Mouse (Mus musculus) C2C12 (cell line): ENCODE results near the gene Pdzd2. TPM values are rescaled to one million over a fixed set of nuclear protein-coding genes. Genes with fewer than 3 reads are reported as not detected.

Source experiments
- H3K27me3 ChIP-seq: one replicate; pipeline ENCODE4 v1.6.1; 2011; ENCODE audit not compliant: control insufficient read depth, insufficient read depth, insufficient read length
- H3K36me3 ChIP-seq: one replicate; pipeline ENCODE4 v1.6.1; 2011; ENCODE audit not compliant: control insufficient read depth, insufficient read depth
- H3K4me3 ChIP-seq: one replicate; pipeline ENCODE4 v1.5.1; 2011; ENCODE audit warnings: mild to moderate bottlenecking, control low read depth; ENCODE audit not compliant: poor library complexity, insufficient read depth, severe bottlenecking
- H3K79me2 ChIP-seq: one replicate; pipeline ENCODE4 v1.6.1; 2011; ENCODE audit not compliant: control insufficient read depth, insufficient read depth
- H3K79me3 ChIP-seq: one replicate; pipeline ENCODE4 v1.6.1; 2011; ENCODE audit warnings: low read depth, control low read depth
- H3ac ChIP-seq: one replicate; pipeline ENCODE3; 2011; ENCODE audit warnings: low read depth; ENCODE audit not compliant: control insufficient read depth, insufficient read length
- CEBPB ChIP-seq: IDR thresholded peaks from one replicate; pipeline ENCODE4 v1.6.1; 2011; ENCODE audit warnings: low read depth, mild to moderate bottlenecking, control low read depth, moderate library complexity
- CTCF ChIP-seq: IDR thresholded peaks from one replicate; pipeline ENCODE4 v1.5.1; 2011; ENCODE audit not compliant: control insufficient read depth, insufficient read depth, insufficient read length
- FOSL1 ChIP-seq: IDR thresholded peaks from one replicate; pipeline ENCODE4 v1.8.0; 2011; ENCODE audit warnings: mild to moderate bottlenecking, low read length; ENCODE audit not compliant: poor library complexity, insufficient read depth, severe bottlenecking
- MAX ChIP-seq: IDR thresholded peaks from one replicate; pipeline ENCODE4 v1.6.1; 2011; ENCODE audit warnings: mild to moderate bottlenecking, control low read depth
- MYOD1 ChIP-seq: IDR thresholded peaks from one replicate; pipeline ENCODE4 v1.6.1; 2011; ENCODE audit warnings: low read depth; ENCODE audit not compliant: control insufficient read depth, insufficient read length
- MYOG ChIP-seq: IDR thresholded peaks from one replicate; pipeline ENCODE4 v1.6.1; 2011; ENCODE audit not compliant: control insufficient read depth, insufficient read length; ENCODE audit errors: extremely low read depth
- USF1 ChIP-seq: IDR thresholded peaks from one replicate; pipeline ENCODE4 v1.6.1; 2011; ENCODE audit warnings: low read depth, mild to moderate bottlenecking, control low read depth, moderate library complexity
- polyA plus RNA-seq: library from polyadenylated mRNA; unstranded; fragments of >200 nt; fragmentation: generic; extraction: Trizol; gene quantifications from one replicate; pipeline ENCODE4 v1.2.1, GENCODE M21; 2012; ENCODE audit warnings: missing spikeins

The Pdzd2 gene
- polyA plus RNA-seq, 1 experiment: 0.01 TPM

DNA sequence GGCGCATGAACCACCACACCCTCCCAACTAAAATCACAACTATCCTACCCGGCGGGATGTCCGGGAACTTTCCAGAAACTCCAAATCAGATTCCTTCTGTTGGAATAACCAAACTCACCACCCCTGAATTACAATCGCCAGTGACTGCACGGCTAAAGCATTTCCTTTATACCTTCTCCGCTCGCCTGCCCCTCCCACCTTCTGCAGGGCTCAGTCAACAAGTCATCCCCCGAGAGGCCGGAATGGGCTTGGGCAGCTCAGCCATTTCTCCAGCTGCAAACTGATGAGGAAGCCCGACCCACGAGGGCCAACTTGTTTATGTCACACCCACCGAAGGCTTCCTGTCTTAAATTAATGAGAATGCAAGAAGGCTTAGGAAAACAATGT, 189.8 kb downstream of the Pdzd2 start:
- H3K79me2 ChIP-seq: no peaks in the 10 kb centered on the region
- no peaks in the 10 kb centered on the region for H3K79me3 ChIP-seq
- no peak overlapping the region for H3K4me3 ChIP-seq
- no peak overlapping the region for H3ac ChIP-seq
- H3K36me3 ChIP-seq: no peaks in the 10 kb centered on the region
- no peak for TF ChIP-seq MYOG
- peaks cover 9% of the 10 kb centered on the region for H3K27me3 ChIP-seq

DNA sequence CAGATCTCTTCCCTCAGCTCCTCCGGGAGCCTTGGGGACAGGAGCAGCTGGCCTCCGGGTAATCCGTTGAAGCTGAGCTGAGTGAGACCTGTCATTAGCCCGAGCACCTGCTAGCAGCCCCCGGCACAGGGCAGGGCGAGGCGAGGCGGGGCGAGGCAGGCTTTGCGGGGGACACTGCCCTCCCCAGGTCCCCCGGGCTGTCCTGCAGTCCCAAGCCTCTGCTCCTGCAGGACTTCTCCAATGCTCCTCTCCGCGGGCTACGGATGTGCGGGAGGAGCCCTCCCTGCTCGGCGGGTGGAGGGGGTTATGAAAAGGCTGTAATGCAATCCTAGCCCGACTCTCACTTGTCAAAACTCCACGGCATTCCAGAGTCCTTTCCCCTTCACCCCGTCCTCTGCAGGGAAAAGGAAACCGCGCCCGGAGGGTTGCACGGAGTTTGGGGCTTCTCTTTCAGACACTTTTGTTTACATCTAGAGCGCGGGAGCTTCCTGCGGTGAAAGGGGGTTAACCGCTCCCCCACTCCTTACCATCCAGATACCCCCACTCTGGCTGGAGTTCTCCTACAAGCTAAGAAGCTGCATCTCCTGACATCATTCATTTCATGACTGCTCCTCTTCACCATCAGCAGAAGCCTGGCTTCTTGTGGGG, 190.3 kb downstream of the Pdzd2 start:
- Histone ChIP-seq H3K79me2 (no peaks in the 10 kb centered on the region), H3K36me3 (no peaks in the 10 kb centered on the region), H3K79me3 (no peaks in the 10 kb centered on the region), H3ac (no peak overlapping the region), H3K27me3 (peaks cover 13% of the 10 kb centered on the region), H3K4me3 (no peak overlapping the region)
- TF ChIP-seq FOSL1: no peak
- TF ChIP-seq USF1: no peak
- TF ChIP-seq CEBPB: no peak
- no peak for TF ChIP-seq CTCF
- TF ChIP-seq MYOD1: no peak
- no peak for TF ChIP-seq MYOG
- no peak for TF ChIP-seq MAX

DNA sequence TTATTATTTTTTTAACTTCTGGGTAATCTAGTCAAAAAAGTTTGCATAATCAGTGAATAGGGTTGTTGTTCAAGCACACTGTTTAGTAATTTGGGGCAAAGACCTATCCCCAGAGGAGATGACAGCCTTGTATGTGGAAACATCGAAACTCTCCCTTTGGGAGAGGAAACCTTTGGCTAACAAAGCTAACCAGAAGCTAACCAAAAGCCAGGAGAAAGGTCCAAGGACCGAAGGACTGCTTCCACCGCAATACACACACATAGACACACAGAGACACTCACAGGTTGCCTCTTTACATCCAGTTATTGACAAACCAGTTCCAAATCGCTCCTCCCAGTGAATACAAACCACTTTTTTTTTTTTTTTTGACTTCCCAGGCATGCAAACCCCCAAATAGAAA, 191.0 kb downstream of the Pdzd2 start:
- H3K4me3 ChIP-seq: no peak overlapping the region
- H3K79me2 ChIP-seq: no peaks in the 10 kb centered on the region
- no peaks in the 10 kb centered on the region for H3K79me3 ChIP-seq
- H3K36me3 ChIP-seq: no peaks in the 10 kb centered on the region
- peaks cover 13% of the 10 kb centered on the region for H3K27me3 ChIP-seq
- no peak for TF ChIP-seq MYOG
- TF ChIP-seq USF1: no peak
- TF ChIP-seq CTCF: no peak
- no peak for TF ChIP-seq MYOD1
- no peak for TF ChIP-seq FOSL1
- no peak for TF ChIP-seq MAX
- no peak overlapping the region for H3ac ChIP-seq

DNA sequence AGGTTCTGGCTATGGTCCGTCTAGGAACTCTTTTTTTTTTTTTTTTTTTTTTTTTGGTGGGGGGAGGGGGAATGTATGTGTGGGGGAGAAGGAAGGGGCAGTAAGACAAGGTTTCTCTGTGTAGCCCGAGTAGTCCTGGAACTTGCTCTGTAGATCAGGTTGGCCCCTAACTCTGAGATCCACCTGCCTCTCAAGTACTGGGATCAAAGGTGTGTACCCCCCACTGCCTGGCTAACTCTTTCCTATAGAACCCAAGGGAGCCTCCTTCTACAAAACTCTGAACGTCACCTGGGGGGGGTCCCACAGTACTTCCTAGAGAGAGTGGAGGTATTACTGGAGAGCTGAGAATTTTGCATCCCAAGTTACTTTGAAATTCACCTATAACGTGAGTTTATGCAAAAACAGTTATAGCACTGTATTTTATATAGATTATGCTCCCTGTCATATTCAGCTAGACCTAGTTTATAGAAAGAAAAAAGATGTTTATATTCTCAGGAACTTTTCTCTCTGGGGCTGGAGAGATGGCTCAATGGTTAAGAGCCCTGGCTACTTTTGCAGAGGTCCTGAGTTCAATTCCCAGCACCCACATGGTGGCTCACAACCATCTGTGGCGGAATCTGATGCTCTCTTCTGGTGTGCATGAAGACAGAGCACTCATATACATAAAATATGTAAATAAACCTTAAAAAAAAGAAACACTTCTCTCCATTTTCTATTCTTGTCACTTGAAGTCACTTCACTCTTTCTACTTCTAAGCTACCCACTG, 191.9 kb downstream of the Pdzd2 start:
- no peaks in the 10 kb centered on the region for H3K79me2 ChIP-seq
- H3K36me3 ChIP-seq: no peaks in the 10 kb centered on the region
- no peak overlapping the region for H3K4me3 ChIP-seq

DNA sequence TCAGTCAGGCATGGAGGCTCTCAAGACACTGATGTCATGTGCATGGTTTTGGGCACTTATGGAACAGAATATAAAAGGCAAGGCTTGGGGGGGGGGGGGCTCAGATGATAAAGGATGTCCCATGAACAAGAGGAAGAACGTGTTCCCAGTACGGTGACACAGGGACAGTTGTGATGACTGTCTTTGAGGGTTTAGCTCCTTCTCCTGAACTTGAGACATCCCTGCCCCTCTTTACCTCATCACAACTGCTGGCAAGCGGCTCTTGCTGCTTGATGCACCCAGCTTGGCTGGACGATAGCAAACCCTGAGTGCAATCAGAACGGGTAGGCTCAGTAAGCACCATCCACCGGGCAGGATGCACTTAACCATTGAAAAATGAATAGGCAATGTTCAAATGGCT, 192.9 kb downstream of the Pdzd2 start:
- Histone ChIP-seq H3K4me3 (no peak overlapping the region), H3K79me3 (no peaks in the 10 kb centered on the region), H3ac (no peak overlapping the region), H3K79me2 (no peaks in the 10 kb centered on the region), H3K27me3 (peaks cover 13% of the 10 kb centered on the region), H3K36me3 (no peaks in the 10 kb centered on the region)
- TF ChIP-seq CTCF: no peak
- no peak for TF ChIP-seq MAX
- TF ChIP-seq FOSL1: no peak
- no peak for TF ChIP-seq MYOD1
- no peak for TF ChIP-seq MYOG
- no peak for TF ChIP-seq USF1
- TF ChIP-seq CEBPB: no peak

More for the DNA sequence above, 191.9 kb downstream of the Pdzd2 start:
- peaks cover 13% of the 10 kb centered on the region for H3K27me3 ChIP-seq
- TF ChIP-seq FOSL1 (no peak), MYOD1 (no peak), CTCF (no peak), MYOG (no peak), CEBPB (no peak), USF1 (no peak), MAX (no peak)
- H3K79me3 ChIP-seq: no peaks in the 10 kb centered on the region
- H3ac ChIP-seq: no peak overlapping the region

DNA sequence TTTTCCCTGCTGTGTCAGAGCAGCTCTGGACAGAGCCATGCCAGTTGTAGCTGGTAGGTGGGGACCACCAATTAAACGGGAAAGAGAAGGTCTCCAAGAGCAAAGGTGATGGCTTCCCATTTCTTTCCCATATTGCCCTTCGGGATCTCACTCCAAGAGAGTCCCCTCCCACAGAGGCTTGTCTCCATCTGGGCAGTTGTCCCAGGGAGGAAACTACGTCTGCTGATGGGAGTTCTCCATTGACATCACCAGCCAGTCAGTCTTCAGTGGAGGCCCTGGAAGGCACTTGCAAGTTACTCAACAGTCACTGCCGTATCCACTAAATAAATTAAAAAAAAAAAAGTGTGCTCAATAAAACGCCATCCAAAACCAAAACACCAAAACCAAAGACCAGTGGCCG, 194.1 kb downstream of the Pdzd2 start:
- no peaks in the 10 kb centered on the region for H3K79me3 ChIP-seq
- no peak overlapping the region for H3ac ChIP-seq
- no peaks in the 10 kb centered on the region for H3K36me3 ChIP-seq
- H3K79me2 ChIP-seq: no peaks in the 10 kb centered on the region
- no peak overlapping the region for H3K4me3 ChIP-seq
- H3K27me3 ChIP-seq: peaks cover 13% of the 10 kb centered on the region
- TF ChIP-seq MYOG: no peak
- TF ChIP-seq CEBPB: no peak
